Mouse (Mus musculus) liver, postnatal 0 days (tissue): ENCODE measurements around the gene Zcchc17.

Experiments used
- CTCF ChIP-seq: sonication (generic); IDR thresholded peaks from 2 replicates; pipeline ENCODE4 v1.5.1; 2016; ENCODE audit warnings: antibody characterized with exemption, low read depth
- EP300 ChIP-seq: IDR thresholded peaks from 2 replicates; pipeline ENCODE4 v1.6.1; 2016; ENCODE audit warnings: antibody characterized with exemption, low read depth, mild to moderate bottlenecking

DNA sequence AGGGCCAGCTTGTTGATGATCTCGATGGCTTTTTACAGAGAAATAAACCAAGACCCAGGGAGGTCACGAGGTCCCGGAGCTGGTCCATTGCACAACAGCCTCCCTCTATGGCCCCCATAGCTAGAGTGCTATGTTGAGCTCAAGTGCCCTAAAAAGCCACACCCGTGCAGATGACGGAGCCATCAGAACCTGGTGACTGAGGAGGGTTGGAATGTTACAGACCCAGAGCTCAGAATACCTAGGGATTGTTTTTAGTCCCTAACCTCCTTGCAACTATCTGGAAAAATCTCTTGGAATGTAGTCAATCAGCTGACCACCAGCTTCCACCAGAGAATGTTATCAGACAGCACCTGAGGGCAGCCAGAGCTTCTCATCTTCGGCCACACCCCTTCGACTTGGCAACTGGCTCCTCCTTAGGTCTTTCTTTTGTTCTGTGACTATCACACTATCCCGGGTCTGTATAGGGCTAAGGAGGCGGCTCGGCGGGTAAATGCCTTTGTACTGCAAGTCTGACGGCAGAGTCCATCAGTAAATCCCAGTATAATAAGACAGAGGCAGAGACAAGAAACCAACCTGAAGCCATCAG, 57.4 kb downstream of the Zcchc17 start:
- TF ChIP-seq CTCF: no peak
- 0 out of 2 replicates have a peak, but pooled peaks have one; percentile 21 for TF ChIP-seq EP300
